Mouse (Mus musculus): ENCODE measurements around the gene Cdk17. TPM values are rescaled to one million over a fixed set of nuclear protein-coding genes. Genes with fewer than 3 reads are reported as not detected.

Cdk17 gene
- polyA plus RNA-seq, 1 experiment from 2014 or later: 15.4 TPM

GRCm38 (mm10) chr10:93165416-93166381 lies 5.0 kb downstream of the Cdk17 start:
- no peaks in the 10 kb centered on the region for H3K9me3 ChIP-seq (replicated peaks)
- 0 out of 2 replicates have a peak overlapping the region, but pooled peaks have one; percentile 8 for H3K4me3 ChIP-seq
- peak overlapping the region; percentile 46; the same call in 1 of the 2 replicates for H3K27ac ChIP-seq
- peaks cover 26% of the 10 kb centered on the region for H3K4me1 ChIP-seq
- no peaks in the 10 kb centered on the region for H3K27me3 ChIP-seq (ENCODE audit: low read depth, poor library complexity, severe bottlenecking)
- H3K36me3 ChIP-seq: 0 out of 2 replicates have a peak, but pooled peaks cover 2% of the 10 kb centered on the region
- WGBS: 31% methylated on average over 14 of the region's 14 CpGs
- DNase-seq (ENCODE audit: low spot score): no peak

GRCm38 (mm10) chr10:93166382-93166769 lies 5.7 kb downstream of the Cdk17 start:
- H3K36me3 ChIP-seq: 0 out of 2 replicates have a peak, but pooled peaks cover 2% of the 10 kb centered on the region
- peaks cover 26% of the 10 kb centered on the region for H3K4me1 ChIP-seq
- H3K4me3 ChIP-seq: 0 out of 2 replicates have a peak overlapping the region, but pooled peaks have one; percentile 8
- no peak for DNase-seq (ENCODE audit: low spot score)
- no peaks in the 10 kb centered on the region for H3K9me3 ChIP-seq (replicated peaks)
- no peaks in the 10 kb centered on the region for H3K27me3 ChIP-seq (ENCODE audit: low read depth, poor library complexity, severe bottlenecking)
- H3K27ac ChIP-seq: peak overlapping the region; percentile 40; the same call in 1 of the 2 replicates
- 18% methylated on average over 5 of the region's 5 CpGs for WGBS

GRCm38 (mm10) chr10:93167311-93167710 lies 6.6 kb downstream of the Cdk17 start:
- H3K36me3 ChIP-seq: 0 out of 2 replicates have a peak, but pooled peaks cover 2% of the 10 kb centered on the region
- WGBS: 82% methylated on average over 6 of the region's 6 CpGs
- H3K27me3 ChIP-seq (ENCODE audit: low read depth, poor library complexity, severe bottlenecking): no peaks in the 10 kb centered on the region
- H3K4me1 ChIP-seq: peaks cover 22% of the 10 kb centered on the region
- no peak overlapping the region for H3K27ac ChIP-seq
- no peak for DNase-seq (ENCODE audit: low spot score)
- H3K9me3 ChIP-seq (replicated peaks): no peaks in the 10 kb centered on the region
- no peak overlapping the region for H3K4me3 ChIP-seq

GRCm38 (mm10) chr10:93168067-93168466 lies 7.4 kb downstream of the Cdk17 start:
- WGBS: 69% methylated on average over 4 of the region's 4 CpGs
- no peak overlapping the region for H3K4me3 ChIP-seq
- DNase-seq (ENCODE audit: low spot score): no peak
- no peaks in the 10 kb centered on the region for H3K9me3 ChIP-seq (replicated peaks)
- H3K4me1 ChIP-seq: peaks cover 21% of the 10 kb centered on the region
- H3K27ac ChIP-seq: no peak overlapping the region
- no peaks in the 10 kb centered on the region for H3K27me3 ChIP-seq (ENCODE audit: low read depth, poor library complexity, severe bottlenecking)
- H3K36me3 ChIP-seq: peaks cover 4% of the 10 kb centered on the region

GRCm38 (mm10) chr10:93171182-93171855 lies 10.6 kb downstream of the Cdk17 start:
- Histone ChIP-seq H3K27ac (no peak overlapping the region), H3K27me3 (ENCODE audit: low read depth, poor library complexity, severe bottlenecking) (no peaks in the 10 kb centered on the region), H3K4me3 (no peak overlapping the region), H3K9me3 (replicated peaks) (no peaks in the 10 kb centered on the region), H3K36me3 (peaks cover 10% of the 10 kb centered on the region), H3K4me1 (peaks cover 3% of the 10 kb centered on the region)
- no peak for DNase-seq (ENCODE audit: low spot score)
- WGBS: 82% methylated on average over 6 of the region's 6 CpGs

GRCm38 (mm10) chr10:93177471-93177870 lies 16.8 kb downstream of the Cdk17 start:
- H3K27ac ChIP-seq: no peak overlapping the region
- H3K4me3 ChIP-seq: no peak overlapping the region
- 83% methylated on average over 5 of the region's 5 CpGs for WGBS
- H3K27me3 ChIP-seq (ENCODE audit: low read depth, poor library complexity, severe bottlenecking): no peaks in the 10 kb centered on the region
- peaks cover 6% of the 10 kb centered on the region; the same call in 1 of the 2 replicates for H3K4me1 ChIP-seq
- DNase-seq (ENCODE audit: low spot score): no peak
- H3K36me3 ChIP-seq: peaks cover 8% of the 10 kb centered on the region
- H3K9me3 ChIP-seq (replicated peaks): no peaks in the 10 kb centered on the region

- H3K27me3 ChIP-seq (ENCODE audit: low read depth, poor library complexity, severe bottlenecking): no peaks in the 10 kb centered on the region
- H3K27ac ChIP-seq: no peak overlapping the region
- peaks cover 8% of the 10 kb centered on the region for H3K36me3 ChIP-seq
- peaks cover 6% of the 10 kb centered on the region; the same call in 1 of the 2 replicates for H3K4me1 ChIP-seq
- 80% methylated on average over 4 of the region's 4 CpGs for WGBS
- DNase-seq (ENCODE audit: low spot score): no peak
- H3K4me3 ChIP-seq: no peak overlapping the region
- H3K9me3 ChIP-seq (replicated peaks): no peaks in the 10 kb centered on the region
Measured at GRCm38 (mm10) chr10:93177874-93178273, 17.2 kb downstream of the Cdk17 start.

- no peaks in the 10 kb centered on the region for H3K27me3 ChIP-seq (ENCODE audit: low read depth, poor library complexity, severe bottlenecking)
Measured at GRCm38 (mm10) chr10:93178662-93179061, 18.0 kb downstream of the Cdk17 start.

GRCm38 (mm10) chr10:93179669-93180460 lies 19.2 kb downstream of the Cdk17 start:
- no peaks in the 10 kb centered on the region for H3K9me3 ChIP-seq (replicated peaks)
- no peaks in the 10 kb centered on the region for H3K27me3 ChIP-seq (ENCODE audit: low read depth, poor library complexity, severe bottlenecking)
- H3K4me3 ChIP-seq: no peak overlapping the region
- H3K36me3 ChIP-seq: no peaks in the 10 kb centered on the region
- no peak overlapping the region for H3K27ac ChIP-seq
- no peak for DNase-seq (ENCODE audit: low spot score)
- WGBS: 89% methylated on average over 11 of the region's 11 CpGs
- H3K4me1 ChIP-seq: peaks cover 6% of the 10 kb centered on the region; the same call in 1 of the 2 replicates

More at GRCm38 (mm10) chr10:93178662-93179061, 18.0 kb downstream of the Cdk17 start:
- Histone ChIP-seq H3K4me1 (peaks cover 6% of the 10 kb centered on the region; the same call in 1 of the 2 replicates), H3K9me3 (replicated peaks) (no peaks in the 10 kb centered on the region), H3K36me3 (peaks cover under 1% of the 10 kb centered on the region; the same call in 1 of the 2 replicates), H3K27ac (no peak overlapping the region), H3K4me3 (no peak overlapping the region)
- DNase-seq (ENCODE audit: low spot score): no peak
- over 99% methylated on average over 5 of the region's 5 CpGs for WGBS

- H3K27me3 ChIP-seq (ENCODE audit: low read depth, poor library complexity, severe bottlenecking): no peaks in the 10 kb centered on the region
- no peak for DNase-seq (ENCODE audit: low spot score)
- H3K4me1 ChIP-seq: no peaks in the 10 kb centered on the region
- H3K27ac ChIP-seq: no peak overlapping the region
- H3K36me3 ChIP-seq: no peaks in the 10 kb centered on the region
- whole genome bisulfite sequencing: 93% methylated on average over 8 of the region's 8 CpGs
- no peaks in the 10 kb centered on the region for H3K9me3 ChIP-seq (replicated peaks)
- no peak overlapping the region for H3K4me3 ChIP-seq
Measured at GRCm38 (mm10) chr10:93184351-93184976, 23.8 kb downstream of the Cdk17 start.

GRCm38 (mm10) chr10:93188440-93188999 lies 27.8 kb downstream of the Cdk17 start:
- no peak overlapping the region for H3K4me3 ChIP-seq
- no peaks in the 10 kb centered on the region for H3K27me3 ChIP-seq (ENCODE audit: low read depth, poor library complexity, severe bottlenecking)
- DNase-seq (ENCODE audit: low spot score): no peak
- H3K9me3 ChIP-seq (replicated peaks): no peaks in the 10 kb centered on the region
- H3K36me3 ChIP-seq: peaks cover 4% of the 10 kb centered on the region; the same call in 1 of the 2 replicates
- WGBS: 80% methylated on average over 10 of the region's 10 CpGs
- no peak overlapping the region for H3K27ac ChIP-seq
- H3K4me1 ChIP-seq: peaks cover 12% of the 10 kb centered on the region; the same call in 1 of the 2 replicates

Data from limb, embryonic 10.5 days (tissue).